Mouse (Mus musculus): ENCODE measurements at regions not wholly inside any gene's neighbourhood (a gene's known extent, or its start where the extent isn't known, plus 50 kb on each side); places are given as distances from the start of the nearest gene placed in this dataset.

- Histone ChIP-seq H3K27me3 (ENCODE audit: control insufficient read depth, insufficient read depth, low read length) (no peaks in the 10 kb centered on the region), H3K4me2 (ENCODE audit: low read depth, low read length) (no peak overlapping the region), H3K9me3 (replicated peaks; ENCODE audit: control insufficient read depth, low read length) (no peaks in the 10 kb centered on the region), H3K36me3 (ENCODE audit: control insufficient read depth, insufficient read depth, low read length) (no peaks in the 10 kb centered on the region), H3K4me1 (ENCODE audit: control insufficient read depth, insufficient read depth, low read length) (no peaks in the 10 kb centered on the region), H3K4me3 (replicated peaks; ENCODE audit: low read length) (no peak overlapping the region), H3K9ac (ENCODE audit: low read length) (no peak overlapping the region), H3K27ac (ENCODE audit: low read length) (no peak overlapping the region)
- 79% methylated on average over 10 of the region's 10 CpGs for WGBS
- ATAC-seq (ENCODE audit: insufficient read depth, low FRiP score), result no peak
Measured at GRCm38 (mm10) chr9:120845538-120845937, 83.5 kb upstream of the Ctnnb1 start.

GRCm38 (mm10) chr9:120847649-120848048 lies 81.4 kb upstream of the Ctnnb1 start:
- H3K9ac ChIP-seq (ENCODE audit: low read length), result no peak overlapping the region
- H3K4me3 ChIP-seq (replicated peaks; ENCODE audit: low read length), result no peak overlapping the region
- H3K36me3 ChIP-seq (ENCODE audit: control insufficient read depth, insufficient read depth, low read length), result no peaks in the 10 kb centered on the region
- H3K27ac ChIP-seq (ENCODE audit: low read length), result no peak overlapping the region
- no peaks in the 10 kb centered on the region for H3K27me3 ChIP-seq (ENCODE audit: control insufficient read depth, insufficient read depth, low read length)
- no peaks in the 10 kb centered on the region for H3K4me1 ChIP-seq (ENCODE audit: control insufficient read depth, insufficient read depth, low read length)
- H3K4me2 ChIP-seq (ENCODE audit: low read depth, low read length), result no peak overlapping the region
- no peak for ATAC-seq (ENCODE audit: insufficient read depth, low FRiP score)
- WGBS, result 85% methylated on average over 5 of the region's 5 CpGs
- H3K9me3 ChIP-seq (replicated peaks; ENCODE audit: control insufficient read depth, low read length), result no peaks in the 10 kb centered on the region

GRCm38 (mm10) chr9:120848962-120849361 lies 80.1 kb upstream of the Ctnnb1 start:
- 69% methylated on average over 2 of the region's 2 CpGs for WGBS
- ATAC-seq (ENCODE audit: insufficient read depth, low FRiP score), result no peak
- Histone ChIP-seq H3K36me3 (ENCODE audit: control insufficient read depth, insufficient read depth, low read length) (no peaks in the 10 kb centered on the region), H3K9me3 (replicated peaks; ENCODE audit: control insufficient read depth, low read length) (no peaks in the 10 kb centered on the region), H3K4me1 (ENCODE audit: control insufficient read depth, insufficient read depth, low read length) (no peaks in the 10 kb centered on the region), H3K4me2 (ENCODE audit: low read depth, low read length) (no peak overlapping the region), H3K27me3 (ENCODE audit: control insufficient read depth, insufficient read depth, low read length) (no peaks in the 10 kb centered on the region), H3K4me3 (replicated peaks; ENCODE audit: low read length) (no peak overlapping the region), H3K27ac (ENCODE audit: low read length) (no peak overlapping the region), H3K9ac (ENCODE audit: low read length) (no peak overlapping the region)

- no peaks in the 10 kb centered on the region for H3K27me3 ChIP-seq (ENCODE audit: control insufficient read depth, insufficient read depth, low read length)
- no peaks in the 10 kb centered on the region for H3K4me1 ChIP-seq (ENCODE audit: control insufficient read depth, insufficient read depth, low read length)
- H3K27ac ChIP-seq (ENCODE audit: low read length), result no peak overlapping the region
- H3K4me3 ChIP-seq (replicated peaks; ENCODE audit: low read length), result no peak overlapping the region
- no peak for ATAC-seq (ENCODE audit: insufficient read depth, low FRiP score)
- H3K9me3 ChIP-seq (replicated peaks; ENCODE audit: control insufficient read depth, low read length), result no peaks in the 10 kb centered on the region
- H3K36me3 ChIP-seq (ENCODE audit: control insufficient read depth, insufficient read depth, low read length), result no peaks in the 10 kb centered on the region
- H3K9ac ChIP-seq (ENCODE audit: low read length), result no peak overlapping the region
- no peak overlapping the region for H3K4me2 ChIP-seq (ENCODE audit: low read depth, low read length)
- 58% methylated on average over 5 of the region's 5 CpGs for WGBS
Measured at GRCm38 (mm10) chr9:120850092-120850491, 78.9 kb upstream of the Ctnnb1 start.

- Histone ChIP-seq H3K4me2 (ENCODE audit: low read depth, low read length) (no peak overlapping the region), H3K4me3 (replicated peaks; ENCODE audit: low read length) (no peak overlapping the region), H3K4me1 (ENCODE audit: control insufficient read depth, insufficient read depth, low read length) (no peaks in the 10 kb centered on the region), H3K27me3 (ENCODE audit: control insufficient read depth, insufficient read depth, low read length) (no peaks in the 10 kb centered on the region), H3K27ac (ENCODE audit: low read length) (no peak overlapping the region), H3K36me3 (ENCODE audit: control insufficient read depth, insufficient read depth, low read length) (no peaks in the 10 kb centered on the region), H3K9ac (ENCODE audit: low read length) (no peak overlapping the region), H3K9me3 (replicated peaks; ENCODE audit: control insufficient read depth, low read length) (no peaks in the 10 kb centered on the region)
- WGBS, result 84% methylated on average over 5 of the region's 5 CpGs
- no peak for ATAC-seq (ENCODE audit: insufficient read depth, low FRiP score)
Measured at GRCm38 (mm10) chr9:120851914-120852313, 77.1 kb upstream of the Ctnnb1 start.

GRCm38 (mm10) chr9:120852572-120852971 lies 76.4 kb upstream of the Ctnnb1 start:
- Histone ChIP-seq H3K27me3 (ENCODE audit: control insufficient read depth, insufficient read depth, low read length) (no peaks in the 10 kb centered on the region), H3K4me3 (replicated peaks; ENCODE audit: low read length) (no peak overlapping the region), H3K4me2 (ENCODE audit: low read depth, low read length) (no peak overlapping the region), H3K9ac (ENCODE audit: low read length) (no peak overlapping the region), H3K27ac (ENCODE audit: low read length) (peak overlapping the region; percentile 16; the same call in 1 of the 2 replicates), H3K9me3 (replicated peaks; ENCODE audit: control insufficient read depth, low read length) (no peaks in the 10 kb centered on the region), H3K4me1 (ENCODE audit: control insufficient read depth, insufficient read depth, low read length) (no peaks in the 10 kb centered on the region), H3K36me3 (ENCODE audit: control insufficient read depth, insufficient read depth, low read length) (no peaks in the 10 kb centered on the region)
- ATAC-seq (ENCODE audit: insufficient read depth, low FRiP score), result no peak
- WGBS, result 63% methylated on average over 6 of the region's 6 CpGs

- Histone ChIP-seq H3K4me3 (replicated peaks; ENCODE audit: low read length) (no peak overlapping the region), H3K9me3 (replicated peaks; ENCODE audit: control insufficient read depth, low read length) (no peaks in the 10 kb centered on the region), H3K27ac (ENCODE audit: low read length) (peak overlapping the region; percentile 16; the same call in 1 of the 2 replicates), H3K9ac (ENCODE audit: low read length) (no peak overlapping the region), H3K4me1 (ENCODE audit: control insufficient read depth, insufficient read depth, low read length) (no peaks in the 10 kb centered on the region), H3K36me3 (ENCODE audit: control insufficient read depth, insufficient read depth, low read length) (no peaks in the 10 kb centered on the region), H3K4me2 (ENCODE audit: low read depth, low read length) (no peak overlapping the region), H3K27me3 (ENCODE audit: control insufficient read depth, insufficient read depth, low read length) (no peaks in the 10 kb centered on the region)
- no peak for ATAC-seq (ENCODE audit: insufficient read depth, low FRiP score)
- WGBS, result 72% methylated on average over 8 of the region's 8 CpGs
Measured at GRCm38 (mm10) chr9:120853032-120853597, 75.9 kb upstream of the Ctnnb1 start.

GRCm38 (mm10) chr9:120854351-120854750 lies 74.7 kb upstream of the Ctnnb1 start:
- ATAC-seq (ENCODE audit: insufficient read depth, low FRiP score), result no peak
- no peaks in the 10 kb centered on the region for H3K27me3 ChIP-seq (ENCODE audit: control insufficient read depth, insufficient read depth, low read length)
- 79% methylated on average over 7 of the region's 7 CpGs for WGBS
- no peaks in the 10 kb centered on the region for H3K4me1 ChIP-seq (ENCODE audit: control insufficient read depth, insufficient read depth, low read length)
- no peak overlapping the region for H3K4me3 ChIP-seq (replicated peaks; ENCODE audit: low read length)
- H3K27ac ChIP-seq (ENCODE audit: low read length), result no peak overlapping the region
- H3K4me2 ChIP-seq (ENCODE audit: low read depth, low read length), result no peak overlapping the region
- no peak overlapping the region for H3K9ac ChIP-seq (ENCODE audit: low read length)
- no peaks in the 10 kb centered on the region for H3K9me3 ChIP-seq (replicated peaks; ENCODE audit: control insufficient read depth, low read length)
- no peaks in the 10 kb centered on the region for H3K36me3 ChIP-seq (ENCODE audit: control insufficient read depth, insufficient read depth, low read length)

- Histone ChIP-seq H3K4me2 (ENCODE audit: low read depth, low read length) (no peak overlapping the region), H3K9ac (ENCODE audit: low read length) (no peak overlapping the region), H3K36me3 (ENCODE audit: control insufficient read depth, insufficient read depth, low read length) (no peaks in the 10 kb centered on the region), H3K27me3 (ENCODE audit: control insufficient read depth, insufficient read depth, low read length) (no peaks in the 10 kb centered on the region), H3K4me1 (ENCODE audit: control insufficient read depth, insufficient read depth, low read length) (no peaks in the 10 kb centered on the region), H3K27ac (ENCODE audit: low read length) (no peak overlapping the region), H3K9me3 (replicated peaks; ENCODE audit: control insufficient read depth, low read length) (no peaks in the 10 kb centered on the region), H3K4me3 (replicated peaks; ENCODE audit: low read length) (no peak overlapping the region)
- 45% methylated on average over 3 of the region's 3 CpGs for WGBS
- ATAC-seq (ENCODE audit: insufficient read depth, low FRiP score), result no peak
Measured at GRCm38 (mm10) chr9:120855293-120856050, 73.5 kb upstream of the Ctnnb1 start.
